Mouse (Mus musculus): ENCODE data around the gene Crtc2. TPM values are rescaled to one million over a fixed set of nuclear protein-coding genes. Genes with fewer than 3 reads are reported as not detected.

Gene Crtc2
- total and polyA plus RNA-seq, 3 experiments: 9.6 to 68.9 (median 67.0) TPM

DNA sequence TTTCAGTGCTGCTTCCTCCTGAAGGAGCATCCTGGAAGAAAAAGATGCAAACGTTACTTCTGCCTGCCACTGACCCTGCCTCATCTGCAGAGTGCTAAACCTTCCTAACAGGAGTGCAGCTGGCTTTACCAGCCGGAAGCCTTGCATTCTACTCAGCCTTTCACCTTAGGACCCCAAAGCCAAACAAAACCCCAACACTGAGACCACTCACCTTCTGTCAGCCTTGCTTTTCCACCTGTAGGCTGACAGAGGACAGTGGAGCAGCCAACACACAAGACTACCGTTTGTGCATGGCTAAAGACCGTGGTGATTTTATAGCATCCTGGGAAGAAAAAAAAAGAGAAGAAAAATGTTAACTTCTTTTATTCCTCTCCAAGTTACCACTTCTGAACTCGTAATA lies 41.2 kb upstream of the Crtc2 start:
- Histone ChIP-seq H3K4me3 (ENCODE audit: low read depth, low read length) (peak overlapping the region; percentile 93), H3K9me3 (replicated peaks) (no peaks in the 10 kb centered on the region), H3K27me3 (ENCODE audit: insufficient read depth, low read length) (no peaks in the 10 kb centered on the region), H3K36me3 (replicated peaks) (peaks cover 49% of the 10 kb centered on the region), H3K4me1 (ENCODE audit: insufficient read depth, low read depth, low read length) (peaks cover 26% of the 10 kb centered on the region)
- no peak for TF ChIP-seq CTCF (IDR thresholded peaks at IDR 0.05; ENCODE audit: low read depth, low read length)
- no peak for TF ChIP-seq GATA1 (IDR thresholded peaks at IDR 0.05; ENCODE audit: borderline replicate concordance, low read length)
- TF ChIP-seq GATA2 (IDR thresholded peaks at IDR 0.05; ENCODE audit: borderline replicate concordance, low read depth, low read length): no peak
- no peak for TF ChIP-seq POLR2AphosphoS5 (IDR thresholded peaks at IDR 0.05; ENCODE audit: insufficient replicate concordance, low read depth, low read length)
- no peak for TF ChIP-seq TAL1 (conservative IDR thresholded peaks at IDR 0.05; ENCODE audit: low read depth, low read length)
- ATAC-seq (ENCODE audit: extremely low read depth, insufficient number of reproducible peaks, low FRiP score, poor library complexity, severe bottlenecking) (no peak), DNase-seq (ENCODE audit: low spot score) (no peak)

DNA sequence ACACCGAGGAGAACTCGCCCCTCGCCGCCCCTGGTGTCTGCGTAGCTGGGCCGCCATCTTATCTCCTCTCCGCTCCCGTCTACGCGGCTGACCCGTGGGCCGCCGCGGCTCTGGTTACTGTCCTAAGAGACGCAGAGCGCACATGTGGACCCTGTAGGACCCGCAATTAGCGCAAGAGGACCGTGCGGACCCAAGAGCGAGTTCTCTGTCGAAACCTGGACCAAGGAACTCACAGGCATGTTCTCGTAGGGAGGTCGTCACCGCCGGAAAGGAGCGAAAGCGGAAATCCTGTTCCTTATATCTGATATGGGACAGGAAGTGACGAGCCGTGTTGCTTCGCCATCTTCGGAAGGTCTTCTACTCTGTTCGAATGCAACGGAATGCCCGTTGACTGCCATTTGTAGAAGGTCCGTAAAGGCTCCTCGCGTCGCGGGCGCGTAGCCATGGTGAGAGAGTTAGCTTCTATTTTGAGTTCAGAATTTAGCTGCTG lies 40.5 kb upstream of the Crtc2 start, which contains the start of the genes Rps27 and Rab13:
Rps27 (minus strand) TSS at position 275 of the 490 bp plus-strand sequence.
Rab13 (plus strand) TSS at position 319 of the 490 bp plus-strand sequence.
- Histone ChIP-seq H3K36me3 (replicated peaks) (peaks cover 42% of the 10 kb centered on the region), H3K4me3 (ENCODE audit: low read depth, low read length) (peak within 1 kb of the TSS; percentile 93), H3K27me3 (ENCODE audit: insufficient read depth, low read length) (0 out of 2 replicates have a peak, but pooled peaks cover 2% of the 10 kb centered on the region), H3K4me1 (ENCODE audit: insufficient read depth, low read depth, low read length) (peaks cover 26% of the 10 kb centered on the region), H3K9me3 (replicated peaks) (no peaks in the 10 kb centered on the region)
- no peak for TF ChIP-seq TAL1 (conservative IDR thresholded peaks at IDR 0.05; ENCODE audit: low read depth, low read length)
- TF ChIP-seq GATA1 (IDR thresholded peaks at IDR 0.05; ENCODE audit: borderline replicate concordance, low read length): no peak
- TF ChIP-seq CTCF (IDR thresholded peaks at IDR 0.05; ENCODE audit: low read depth, low read length): no peak
- TF ChIP-seq POLR2AphosphoS5 (IDR thresholded peaks at IDR 0.05; ENCODE audit: insufficient replicate concordance, low read depth, low read length): peak; percentile 98
- DNase-seq (ENCODE audit: low spot score): peak; percentile 66
- peak; percentile 89 for ATAC-seq (ENCODE audit: extremely low read depth, insufficient number of reproducible peaks, low FRiP score, poor library complexity, severe bottlenecking)

DNA sequence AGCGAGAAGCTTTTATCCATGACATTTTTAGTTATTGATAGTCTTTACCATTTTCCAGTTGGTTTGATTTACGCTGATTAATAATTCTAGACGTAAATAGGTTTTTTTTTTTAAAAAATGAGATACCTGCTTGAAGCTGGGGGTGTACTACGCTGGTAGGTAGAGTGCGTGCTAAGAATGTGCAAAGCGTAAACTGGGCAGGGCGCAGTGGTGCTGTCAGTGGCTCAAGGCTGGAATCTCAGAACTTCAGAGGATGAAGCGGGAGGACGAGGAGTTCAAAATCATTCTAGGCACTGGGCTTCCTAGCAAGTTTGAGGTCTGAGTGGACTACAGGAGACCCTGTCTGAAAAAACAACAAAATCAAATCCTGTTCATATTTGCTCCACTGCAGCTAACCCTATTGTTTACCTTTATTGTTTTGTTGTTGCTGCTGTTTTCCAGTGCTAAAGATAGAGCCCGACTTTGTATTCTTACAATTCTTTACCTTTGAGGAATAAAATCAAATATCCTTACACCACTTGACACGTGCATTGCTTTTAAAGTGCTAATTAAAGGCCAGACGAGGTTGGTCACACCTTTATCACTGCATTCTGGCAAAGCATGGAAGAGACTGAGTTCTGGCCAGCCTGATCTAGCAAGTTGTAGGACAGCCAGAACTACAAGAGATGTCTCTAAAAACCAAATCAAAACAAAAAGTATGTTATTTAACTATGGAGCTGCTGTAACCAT lies 39.8 kb upstream of the Crtc2 start:
- DNase-seq (ENCODE audit: low spot score) (no peak), ATAC-seq (ENCODE audit: extremely low read depth, insufficient number of reproducible peaks, low FRiP score, poor library complexity, severe bottlenecking) (no peak)
- peaks cover 35% of the 10 kb centered on the region for H3K36me3 ChIP-seq (replicated peaks)
- TF ChIP-seq TAL1 (conservative IDR thresholded peaks at IDR 0.05; ENCODE audit: low read depth, low read length): no peak
- TF ChIP-seq CTCF (IDR thresholded peaks at IDR 0.05; ENCODE audit: low read depth, low read length): no peak
- no peak for TF ChIP-seq GATA1 (IDR thresholded peaks at IDR 0.05; ENCODE audit: borderline replicate concordance, low read length)
- TF ChIP-seq POLR2AphosphoS5 (IDR thresholded peaks at IDR 0.05; ENCODE audit: insufficient replicate concordance, low read depth, low read length): no peak
- TF ChIP-seq GATA2 (IDR thresholded peaks at IDR 0.05; ENCODE audit: borderline replicate concordance, low read depth, low read length): no peak
- H3K9me3 ChIP-seq (replicated peaks): no peaks in the 10 kb centered on the region
- H3K4me3 ChIP-seq (ENCODE audit: low read depth, low read length): peak overlapping the region; percentile 93
- H3K27me3 ChIP-seq (ENCODE audit: insufficient read depth, low read length): 0 out of 2 replicates have a peak, but pooled peaks cover 6% of the 10 kb centered on the region
- H3K4me1 ChIP-seq (ENCODE audit: insufficient read depth, low read depth, low read length): peaks cover 26% of the 10 kb centered on the region

DNA sequence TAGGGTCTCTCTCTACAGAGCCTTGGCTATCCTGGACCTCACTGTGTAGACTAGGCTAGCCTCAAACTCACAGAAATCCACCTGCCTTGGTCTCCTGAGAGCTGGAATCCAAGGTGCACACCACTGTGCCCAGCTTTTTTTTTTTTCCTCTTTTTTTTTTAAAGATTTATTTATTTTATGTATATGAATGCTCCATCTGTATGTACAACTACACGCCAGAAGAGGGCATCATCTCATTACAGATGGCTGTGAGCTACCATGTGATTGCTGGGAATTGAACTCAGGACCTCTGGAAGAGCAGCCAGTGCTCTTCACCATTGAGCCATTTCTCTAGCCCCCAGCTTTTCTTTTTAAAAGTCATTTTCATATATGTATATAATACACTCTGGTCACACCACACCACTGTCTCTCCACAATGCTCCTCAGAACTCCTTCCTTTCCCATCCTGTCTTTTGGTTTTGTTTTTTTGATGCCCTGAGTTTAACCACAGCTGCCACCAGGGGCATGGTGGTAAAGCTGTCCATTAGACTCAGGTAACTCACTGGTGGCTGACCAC lies 38.1 kb upstream of the Crtc2 start:
- DNase-seq (ENCODE audit: low spot score) (no peak), ATAC-seq (ENCODE audit: extremely low read depth, insufficient number of reproducible peaks, low FRiP score, poor library complexity, severe bottlenecking) (no peak)
- Histone ChIP-seq H3K4me3 (ENCODE audit: low read depth, low read length) (no peak overlapping the region), H3K4me1 (ENCODE audit: insufficient read depth, low read depth, low read length) (peaks cover 34% of the 10 kb centered on the region), H3K9me3 (replicated peaks) (no peaks in the 10 kb centered on the region), H3K36me3 (replicated peaks) (peaks cover 19% of the 10 kb centered on the region), H3K27me3 (ENCODE audit: insufficient read depth, low read length) (0 out of 2 replicates have a peak, but pooled peaks cover 6% of the 10 kb centered on the region)
- TF ChIP-seq GATA2 (IDR thresholded peaks at IDR 0.05; ENCODE audit: borderline replicate concordance, low read depth, low read length) (no peak), GATA1 (IDR thresholded peaks at IDR 0.05; ENCODE audit: borderline replicate concordance, low read length) (no peak), TAL1 (conservative IDR thresholded peaks at IDR 0.05; ENCODE audit: low read depth, low read length) (no peak), POLR2AphosphoS5 (IDR thresholded peaks at IDR 0.05; ENCODE audit: insufficient replicate concordance, low read depth, low read length) (no peak), CTCF (IDR thresholded peaks at IDR 0.05; ENCODE audit: low read depth, low read length) (no peak)

DNA sequence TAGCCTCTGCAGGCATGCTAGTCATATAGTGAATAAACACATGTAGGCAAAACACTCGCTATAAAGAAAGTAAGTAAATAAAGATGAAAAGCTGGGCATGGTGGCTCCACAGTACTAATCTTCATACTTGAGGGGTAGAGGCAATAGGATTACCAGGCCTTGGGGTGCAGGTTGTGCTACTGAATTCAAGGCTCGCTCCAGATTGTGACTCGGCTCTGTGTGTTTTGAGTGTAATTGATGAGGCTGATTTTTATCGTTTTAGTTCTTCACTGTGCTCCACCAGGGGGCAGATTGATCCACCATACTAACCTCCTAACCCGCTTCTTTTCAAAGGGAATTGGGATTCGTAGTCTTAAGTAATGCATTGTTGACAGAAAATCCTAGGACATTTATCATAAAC lies 33.9 kb upstream of the Crtc2 start:
- Histone ChIP-seq H3K9me3 (replicated peaks) (no peaks in the 10 kb centered on the region), H3K4me3 (ENCODE audit: low read depth, low read length) (peak overlapping the region; percentile 70; the same call in 1 of the 2 replicates), H3K4me1 (ENCODE audit: insufficient read depth, low read depth, low read length) (peaks cover 32% of the 10 kb centered on the region), H3K36me3 (replicated peaks) (no peaks in the 10 kb centered on the region), H3K27me3 (ENCODE audit: insufficient read depth, low read length) (peaks cover 13% of the 10 kb centered on the region)
- ATAC-seq (ENCODE audit: extremely low read depth, insufficient number of reproducible peaks, low FRiP score, poor library complexity, severe bottlenecking): peak; percentile 57
- peak; percentile 51 for DNase-seq (ENCODE audit: low spot score)
- TF ChIP-seq CTCF (IDR thresholded peaks at IDR 0.05; ENCODE audit: low read depth, low read length): peak; percentile 41
- no peak for TF ChIP-seq GATA2 (IDR thresholded peaks at IDR 0.05; ENCODE audit: borderline replicate concordance, low read depth, low read length)
- TF ChIP-seq GATA1 (IDR thresholded peaks at IDR 0.05; ENCODE audit: borderline replicate concordance, low read length): no peak

DNA sequence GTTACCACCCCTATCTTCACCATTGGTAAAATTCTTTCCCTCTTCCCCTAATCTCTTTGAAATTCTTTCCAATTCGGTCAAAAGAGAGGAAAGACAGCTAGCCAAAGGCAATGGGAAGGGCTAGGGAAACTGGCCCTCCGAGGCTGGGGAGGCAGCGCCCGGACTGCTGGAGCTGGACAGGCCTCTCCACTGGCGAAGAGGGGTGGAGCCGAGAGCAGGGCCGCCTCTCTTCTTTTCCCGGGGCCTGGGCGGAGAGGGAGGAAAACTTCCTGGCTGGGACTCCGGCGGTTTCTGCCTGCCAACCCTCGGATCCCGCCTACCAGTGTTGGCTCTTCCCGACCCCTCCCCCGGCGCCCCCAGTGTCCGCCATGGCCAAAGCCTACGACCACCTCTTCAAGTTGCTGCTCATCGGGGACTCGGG lies 33.4 kb upstream of the Crtc2 start:
- DNase-seq (ENCODE audit: low spot score) (no peak), ATAC-seq (ENCODE audit: extremely low read depth, insufficient number of reproducible peaks, low FRiP score, poor library complexity, severe bottlenecking) (no peak)
- no peak for TF ChIP-seq GATA2 (IDR thresholded peaks at IDR 0.05; ENCODE audit: borderline replicate concordance, low read depth, low read length)
- TF ChIP-seq POLR2AphosphoS5 (IDR thresholded peaks at IDR 0.05; ENCODE audit: insufficient replicate concordance, low read depth, low read length): no peak
- TF ChIP-seq TAL1 (conservative IDR thresholded peaks at IDR 0.05; ENCODE audit: low read depth, low read length): no peak
- TF ChIP-seq GATA1 (IDR thresholded peaks at IDR 0.05; ENCODE audit: borderline replicate concordance, low read length): no peak
- TF ChIP-seq CTCF (IDR thresholded peaks at IDR 0.05; ENCODE audit: low read depth, low read length): no peak
- no peaks in the 10 kb centered on the region for H3K36me3 ChIP-seq (replicated peaks)
- H3K4me1 ChIP-seq (ENCODE audit: insufficient read depth, low read depth, low read length): peaks cover 32% of the 10 kb centered on the region
- peaks cover 15% of the 10 kb centered on the region for H3K27me3 ChIP-seq (ENCODE audit: insufficient read depth, low read length)
- peak overlapping the region; percentile 70 for H3K4me3 ChIP-seq (ENCODE audit: low read depth, low read length)
- H3K9me3 ChIP-seq (replicated peaks): no peaks in the 10 kb centered on the region
